Mouse (Mus musculus): ENCODE measurements at regions not wholly inside any gene's neighbourhood (a gene's known extent, or its start where the extent isn't known, plus 50 kb on each side); places are given as distances from the start of the nearest gene placed in this dataset.

GRCm38 (mm10) chr13:84759061-84759460 lies 430.1 kb upstream of the Ccnh start:
- TF ChIP-seq CTCF (conservative IDR thresholded peaks at IDR 0.05; ENCODE audit: low read length) (no peak), NANOG (IDR thresholded peaks at IDR 0.05; ENCODE audit: borderline replicate concordance, low read length) (no peak)
